Mouse (Mus musculus): ENCODE measurements around the gene Tmem69. TPM values are rescaled to one million over a fixed set of nuclear protein-coding genes. Genes with fewer than 3 reads are reported as not detected.

Gene Tmem69
- polyA plus RNA-seq (2015; fragmentation: Illumina TruSeq; extraction: RNeasy Lipid Tissue Mini Kit (QIAGEN cat#74804); ENCODE audit: insufficient read depth, low read depth, low replicate concordance), result 2.5 TPM

DNA sequence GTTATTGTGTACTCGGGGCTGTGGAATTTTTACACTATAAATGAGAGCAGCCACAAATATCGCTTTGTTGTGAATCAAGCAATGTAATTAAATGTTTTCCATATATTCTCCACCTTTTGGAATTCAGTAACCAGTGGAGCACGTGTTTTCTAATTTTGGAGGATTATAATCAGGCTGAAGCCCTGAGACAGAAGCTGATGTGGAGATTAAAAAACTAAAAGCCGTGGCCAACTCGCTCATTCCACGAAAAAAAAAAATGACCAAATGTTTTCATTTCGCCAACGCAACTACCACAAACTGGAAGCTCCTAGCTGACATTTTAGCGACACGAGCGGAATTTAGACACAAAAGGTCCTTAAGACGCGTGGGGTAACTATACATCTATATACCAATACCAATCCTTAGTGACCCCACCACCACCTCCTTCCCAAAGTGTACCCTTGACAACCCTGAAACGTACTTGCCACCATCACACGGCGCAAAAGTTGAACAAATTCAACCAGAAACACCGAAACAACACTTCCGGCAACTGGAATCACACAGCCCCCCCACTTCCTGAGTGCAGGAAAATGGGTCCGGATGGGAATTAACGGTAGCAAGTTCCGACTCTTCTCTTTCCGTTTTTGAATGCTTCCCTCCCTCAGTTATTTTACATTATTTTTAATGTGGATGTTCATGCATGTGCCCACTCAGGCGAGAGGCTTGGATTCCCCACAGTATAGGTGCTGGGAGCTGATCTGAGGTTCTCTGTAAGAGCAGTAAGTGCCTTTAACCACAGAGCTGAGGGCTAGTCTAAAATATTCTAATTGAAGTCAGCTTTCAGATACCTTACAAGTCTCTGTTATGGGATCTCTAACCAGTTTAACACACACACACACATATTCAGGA lies at the start of gene Tmem69:
Gene Tmem69 (minus strand): TSS at position 524 of the 888 bp plus-strand sequence.

DNA sequence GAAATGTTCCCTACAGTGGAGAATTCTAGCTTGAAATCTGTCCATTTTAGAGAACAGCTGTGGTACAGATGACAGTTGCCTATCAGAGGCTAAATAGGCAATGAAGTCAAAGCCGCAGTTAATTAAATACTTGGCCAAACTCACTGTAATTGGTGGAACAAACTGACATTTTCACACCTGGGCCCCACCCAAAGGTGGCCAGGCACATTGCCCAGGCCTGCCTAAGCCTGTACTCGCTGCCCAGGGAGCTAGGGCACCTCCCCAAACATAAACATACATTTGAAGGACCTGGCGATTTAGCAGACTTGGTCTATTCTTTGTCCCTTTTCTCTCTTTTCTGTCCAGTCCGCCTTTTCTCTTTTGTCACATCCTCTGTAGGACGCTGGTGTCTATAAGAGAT lies 40.6 kb upstream of the Tmem69 start, which contains the start of gene Ccdc17:
Gene Ccdc17 (plus strand): TSS at position 276 of the 400 bp plus-strand sequence.

DNA sequence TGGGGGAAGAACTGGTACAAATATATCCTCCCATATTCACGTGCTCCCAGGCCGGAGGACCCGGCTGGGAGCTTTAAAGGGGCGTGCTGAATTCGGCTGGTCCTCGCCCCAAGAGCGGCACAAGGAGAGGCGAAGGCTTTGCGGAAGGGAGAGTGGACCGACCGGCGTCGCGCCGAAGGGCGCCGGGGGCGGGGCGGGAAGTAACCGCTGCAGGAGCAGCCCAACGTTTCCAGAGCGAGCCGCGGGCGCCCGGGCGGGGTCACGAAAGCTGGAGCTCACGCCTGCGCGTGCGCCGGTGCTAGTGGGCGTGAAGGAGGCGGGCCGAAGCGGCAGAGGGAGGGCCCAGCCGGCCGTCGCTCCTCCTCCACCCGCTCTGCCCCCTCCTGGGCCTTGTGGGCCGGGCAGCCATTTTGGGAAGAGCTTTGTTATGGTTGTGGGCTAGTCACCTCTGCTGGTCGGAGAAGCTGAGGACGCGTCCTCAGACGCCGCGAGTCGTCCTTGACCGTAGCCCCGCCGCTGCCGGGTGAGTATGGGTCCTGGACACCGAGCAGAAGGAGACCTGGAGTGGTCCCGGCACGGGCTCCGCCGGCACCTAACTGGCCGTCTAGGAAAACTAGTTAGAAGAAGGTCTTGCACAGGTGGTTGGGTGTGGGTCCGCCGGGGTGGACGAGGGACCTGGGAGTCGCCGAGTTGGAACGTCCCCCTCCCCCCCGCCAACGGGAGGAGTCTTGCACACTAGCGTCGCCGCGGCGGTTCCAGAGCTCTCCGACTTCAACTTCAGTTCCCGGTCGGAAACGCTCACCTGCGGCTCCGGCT lies 1.8 kb upstream of the Tmem69 start, which contains the start of gene Gpbp1l1:
Gene Gpbp1l1 (plus strand): TSS at position 353 of the 816 bp plus-strand sequence.

DNA sequence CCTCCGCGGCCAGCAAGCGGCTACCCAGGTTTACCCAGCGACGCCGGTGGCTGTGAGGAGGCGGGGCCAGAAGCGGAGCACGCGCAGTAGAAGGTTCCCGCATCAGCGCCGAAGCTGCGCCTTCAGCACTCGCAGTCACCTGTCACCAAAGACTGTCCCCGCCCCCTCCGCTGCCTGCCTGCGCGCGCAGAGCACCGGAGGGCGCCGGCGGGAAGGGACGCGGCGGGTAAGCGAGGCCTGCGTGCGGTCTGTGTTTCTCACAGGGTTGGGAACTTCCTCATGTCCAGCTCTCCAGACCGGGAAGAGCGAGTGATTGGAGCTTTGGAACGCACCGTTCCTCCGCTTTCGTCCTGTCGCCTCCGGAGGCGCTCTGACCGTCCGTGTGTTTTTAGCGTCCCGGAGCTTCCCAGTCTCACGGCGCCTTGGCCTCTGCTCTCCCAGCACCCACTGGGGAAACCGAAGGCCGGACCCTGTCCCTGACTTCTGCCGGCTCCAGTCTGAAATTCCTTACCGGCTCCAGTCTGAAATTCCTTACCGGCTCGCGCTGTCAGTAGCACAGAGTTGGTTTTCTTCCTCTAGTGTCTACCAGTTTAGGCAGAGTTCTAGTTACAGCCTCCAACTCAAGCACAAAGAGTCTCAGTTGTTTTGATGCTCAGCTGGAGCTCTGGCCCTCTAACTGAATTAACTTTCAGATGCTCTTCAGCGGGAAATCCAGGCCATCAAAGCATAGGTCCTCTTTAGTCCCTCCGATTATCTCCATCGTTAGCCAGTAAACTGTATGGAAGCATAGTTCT lies 48.1 kb downstream of the Tmem69 start, which contains the start of gene Ipp:
Gene Ipp (plus strand): TSS at position 125 of the 794 bp plus-strand sequence.

Other genes with a start within 250 kb of the Tmem69 start
- gene Mast2, start 91.8 kb downstream of the Tmem69 start, polyA plus RNA-seq (2015; fragmentation: Illumina TruSeq; extraction: RNeasy Lipid Tissue Mini Kit (QIAGEN cat#74804); ENCODE audit: insufficient read depth, low read depth, low replicate concordance), result 6.4 TPM
- 1.9 TPM for gene Ipp, start 48.4 kb downstream of the Tmem69 start, polyA plus RNA-seq (2015; fragmentation: Illumina TruSeq; extraction: RNeasy Lipid Tissue Mini Kit (QIAGEN cat#74804); ENCODE audit: insufficient read depth, low read depth, low replicate concordance)
- gene Gpbp1l1, start 1.7 kb upstream of the Tmem69 start, polyA plus RNA-seq (2015; fragmentation: Illumina TruSeq; extraction: RNeasy Lipid Tissue Mini Kit (QIAGEN cat#74804); ENCODE audit: insufficient read depth, low read depth, low replicate concordance), result 20.0 TPM
- 8.6 TPM for gene Ccdc17, start 40.7 kb upstream of the Tmem69 start, polyA plus RNA-seq (2015; fragmentation: Illumina TruSeq; extraction: RNeasy Lipid Tissue Mini Kit (QIAGEN cat#74804); ENCODE audit: insufficient read depth, low read depth, low replicate concordance)
- 8.2 TPM for gene Nasp, start 72.0 kb upstream of the Tmem69 start, polyA plus RNA-seq (2015; fragmentation: Illumina TruSeq; extraction: RNeasy Lipid Tissue Mini Kit (QIAGEN cat#74804); ENCODE audit: insufficient read depth, low read depth, low replicate concordance)
- 92.0 TPM for gene Akr1a1, start 95.7 kb upstream of the Tmem69 start, polyA plus RNA-seq (2015; fragmentation: Illumina TruSeq; extraction: RNeasy Lipid Tissue Mini Kit (QIAGEN cat#74804); ENCODE audit: insufficient read depth, low read depth, low replicate concordance)
- gene Prdx1, start 129.6 kb upstream of the Tmem69 start, polyA plus RNA-seq (2015; fragmentation: Illumina TruSeq; extraction: RNeasy Lipid Tissue Mini Kit (QIAGEN cat#74804); ENCODE audit: insufficient read depth, low read depth, low replicate concordance), result 56.7 TPM
- gene Mmachc, start 152.5 kb upstream of the Tmem69 start, polyA plus RNA-seq (2015; fragmentation: Illumina TruSeq; extraction: RNeasy Lipid Tissue Mini Kit (QIAGEN cat#74804); ENCODE audit: insufficient read depth, low read depth, low replicate concordance), result 3.9 TPM
- 16.9 TPM for gene Ccdc163, start 152.6 kb upstream of the Tmem69 start, polyA plus RNA-seq (2015; fragmentation: Illumina TruSeq; extraction: RNeasy Lipid Tissue Mini Kit (QIAGEN cat#74804); ENCODE audit: insufficient read depth, low read depth, low replicate concordance)
- 1.3 TPM for gene Tesk2, start 165.0 kb upstream of the Tmem69 start, polyA plus RNA-seq (2015; fragmentation: Illumina TruSeq; extraction: RNeasy Lipid Tissue Mini Kit (QIAGEN cat#74804); ENCODE audit: insufficient read depth, low read depth, low replicate concordance)

All from pancreas, adult 10 weeks (tissue).